Mouse (Mus musculus) CH12F3 (cell line): ENCODE results near the gene Rdh5.

Experiments
- in situ Hi-C: fragments of 300-500 bp; cut with MboI; formaldehyde crosslinking; loops from 2 replicates; pipeline ENCODE4 v1.14.3; 2020; ENCODE audit warnings: low sequenced_read_pairs

The Rdh5 gene

DNA sequence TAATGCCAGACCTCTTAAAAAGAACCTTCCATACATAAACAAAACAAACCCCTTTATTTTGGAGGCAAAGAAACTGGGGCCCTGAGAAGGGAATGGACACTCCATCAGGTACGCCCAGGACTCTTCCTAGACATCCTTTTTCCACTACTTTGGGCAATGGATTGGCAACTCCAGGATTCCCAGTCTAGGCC is at the start of gene Rdh5:
Gene Rdh5, minus strand, starts transcription at position 67 of the 191 bp plus-strand sequence.
- in situ Hi-C loops: no loop called here

DNA sequence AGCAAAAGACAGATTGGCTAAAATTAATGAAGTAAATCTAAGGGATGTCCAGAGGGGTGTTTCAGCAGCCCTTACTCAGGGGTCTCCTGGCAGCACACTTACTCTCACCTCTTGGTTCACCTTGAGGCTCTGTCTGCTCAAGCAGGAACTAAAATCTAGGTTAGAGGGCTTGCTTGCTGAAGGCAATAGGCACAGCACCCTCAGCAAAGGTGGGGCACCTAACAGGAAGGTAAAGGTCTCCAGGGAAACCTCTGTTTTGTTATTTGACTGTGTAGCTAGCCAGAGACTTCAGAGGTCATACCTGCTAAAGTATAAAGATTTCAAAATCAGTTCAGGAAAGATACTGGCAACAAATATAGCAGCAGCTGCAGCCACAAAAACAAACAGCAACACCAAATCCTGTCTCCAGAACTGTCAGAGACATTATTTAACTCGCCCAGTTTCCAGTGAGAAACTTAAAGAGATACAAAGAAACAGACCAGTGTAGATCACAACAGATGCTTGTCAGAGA is 48.1 kb upstream of the Rdh5 start:
- in situ Hi-C loops: no loop called here

DNA sequence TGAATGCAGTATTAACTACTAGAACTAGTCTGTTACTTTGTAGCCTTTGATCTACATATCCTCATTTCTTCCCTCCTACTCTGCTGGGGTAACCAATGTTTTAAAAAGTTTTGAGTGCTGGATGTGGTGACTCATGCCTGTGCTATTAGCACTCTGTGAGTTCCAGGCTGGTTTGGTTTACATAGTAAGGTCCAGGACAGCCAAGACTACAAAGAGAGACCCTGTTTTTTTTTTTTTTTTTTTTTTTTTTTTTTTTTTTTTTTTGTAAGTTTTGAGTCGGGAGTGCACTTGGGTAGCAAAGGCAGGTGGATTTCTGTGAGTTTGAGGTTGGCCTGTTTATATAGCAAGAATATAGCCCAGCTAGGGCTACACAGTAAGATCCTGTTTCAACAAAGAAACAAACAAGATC is 45.7 kb upstream of the Rdh5 start:
- in situ Hi-C loops: no loop called here

DNA sequence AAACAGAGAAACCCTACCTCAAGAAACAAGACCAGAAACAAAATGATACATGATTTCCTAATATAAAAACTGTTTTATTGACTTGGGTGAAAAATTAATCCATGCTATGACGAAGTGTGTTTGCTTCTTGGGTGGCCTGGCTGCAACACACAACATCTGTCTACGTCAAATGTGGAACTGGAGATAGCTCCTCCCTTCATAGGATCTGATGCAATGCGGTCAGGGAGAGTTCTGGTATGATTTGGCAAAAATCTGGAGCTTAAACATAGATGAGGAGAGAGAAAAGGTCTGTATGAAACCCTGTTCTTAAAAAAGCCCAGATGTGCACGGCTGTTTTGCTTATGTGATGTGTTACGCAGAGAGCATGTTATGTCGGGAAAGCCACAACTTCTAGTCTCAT is 43.2 kb upstream of the Rdh5 start:
- in situ Hi-C loops: no loop called here

DNA sequence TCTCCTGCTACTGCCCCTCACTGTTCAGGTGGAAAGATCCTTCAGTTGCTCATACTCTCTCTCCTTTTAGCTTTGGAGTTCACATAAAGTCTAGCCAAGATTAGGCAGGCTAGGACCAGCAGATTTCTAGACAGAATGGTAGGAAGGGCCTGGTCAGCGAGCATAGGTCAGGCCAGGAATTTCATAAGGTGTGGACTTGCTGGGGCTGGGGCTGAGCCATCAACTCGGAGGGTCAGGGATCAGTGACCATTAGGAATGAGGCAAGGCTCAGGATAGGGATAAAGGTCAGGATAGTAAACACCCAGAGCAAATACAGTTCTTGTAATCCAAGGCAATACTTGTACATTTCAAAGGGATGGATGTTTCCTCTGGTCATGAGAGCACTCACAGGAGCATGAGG is 42.3 kb upstream of the Rdh5 start:
- in situ Hi-C loops: no loop called here

DNA sequence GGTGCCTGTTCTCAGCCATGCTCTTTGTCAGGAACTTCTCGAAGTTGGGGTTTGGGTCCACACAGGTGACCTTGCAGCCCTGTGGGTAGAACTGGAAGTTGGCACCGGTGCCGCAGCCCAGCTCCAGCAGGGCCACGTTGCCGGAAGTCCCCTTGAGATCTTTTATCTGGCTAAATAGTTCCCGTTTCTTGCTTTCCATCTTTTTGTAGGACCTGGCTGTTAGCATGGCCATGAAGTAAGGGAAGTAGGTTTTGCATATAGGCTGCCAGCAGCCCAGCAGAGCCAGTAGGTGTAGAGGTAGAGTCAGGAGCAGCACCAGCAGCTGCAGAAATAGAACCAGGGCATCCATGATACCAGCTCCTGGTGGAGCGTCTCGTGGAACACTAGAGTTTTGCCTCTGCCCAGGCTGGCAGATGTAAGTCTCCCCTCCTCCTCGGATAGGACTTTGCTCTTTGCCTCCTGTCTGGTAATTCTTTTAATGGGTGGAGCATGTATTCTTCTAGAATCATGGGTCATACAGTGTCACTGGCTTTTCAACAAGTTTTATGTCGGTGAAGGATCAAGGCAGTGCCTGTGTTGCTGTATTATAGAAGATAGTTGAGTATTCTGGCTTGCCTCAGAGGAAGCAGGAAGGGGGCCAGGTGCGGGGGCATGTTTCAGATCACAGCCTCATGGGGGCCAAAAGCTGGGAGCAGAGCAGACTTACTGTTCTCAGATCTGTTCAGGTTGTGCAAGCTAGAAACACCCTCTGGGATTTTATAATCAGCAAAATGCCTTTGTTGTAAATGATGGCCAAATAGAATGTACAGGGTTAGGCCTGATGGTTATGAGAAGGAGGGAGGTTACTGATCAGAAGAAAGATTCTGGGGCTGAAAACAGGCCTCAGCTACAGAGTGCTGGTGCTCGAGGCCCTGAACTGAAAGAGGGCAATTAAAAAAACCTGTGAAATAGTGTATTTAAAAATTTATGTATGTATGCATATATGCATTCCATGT is 38.2 kb upstream of the Rdh5 start, which contains the start of gene Mettl7b:
Gene Mettl7b, minus strand, starts transcription at position 399 of the 995 bp plus-strand sequence.
- in situ Hi-C loops: no loop called here

DNA sequence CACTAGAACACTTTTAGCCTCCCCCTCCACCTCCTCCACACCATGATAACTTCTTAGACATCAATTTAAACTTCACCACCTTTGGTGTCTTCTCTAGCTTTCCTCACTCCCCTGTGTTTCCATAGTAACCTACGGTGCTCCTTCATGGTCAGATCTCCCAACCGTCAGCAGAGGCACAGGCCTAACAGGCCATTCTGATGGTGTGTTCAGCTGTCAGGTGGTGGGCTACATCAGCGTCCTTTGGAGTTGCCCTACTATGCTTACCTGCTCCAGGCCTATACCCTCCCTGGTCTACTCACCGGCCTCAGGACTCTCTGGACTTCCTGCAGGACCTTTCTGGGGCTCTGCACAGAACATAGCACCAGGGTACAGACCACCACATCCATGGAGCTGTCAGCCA is 37.5 kb upstream of the Rdh5 start:
- in situ Hi-C loops: no loop called here

DNA sequence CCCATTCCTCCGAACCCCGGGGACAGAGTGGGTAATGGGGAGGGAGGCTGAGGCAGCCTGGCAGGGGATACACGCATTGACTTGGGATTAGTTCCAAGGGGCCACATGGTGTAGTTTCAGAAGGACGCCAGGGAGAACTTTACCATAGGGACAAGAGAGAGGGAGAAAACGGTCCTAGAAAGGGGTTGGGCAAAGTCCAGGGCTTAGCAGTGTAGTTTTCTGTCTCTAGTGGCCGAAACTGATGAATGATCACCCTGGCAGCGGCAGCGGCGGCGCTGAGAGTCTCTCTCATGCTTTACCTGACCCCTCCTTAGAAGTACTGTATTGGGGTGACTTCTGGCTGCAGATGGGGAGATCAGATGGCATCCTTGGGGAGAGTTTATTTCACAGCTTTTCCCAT is 35.7 kb upstream of the Rdh5 start:
- in situ Hi-C loops: no loop called here

DNA sequence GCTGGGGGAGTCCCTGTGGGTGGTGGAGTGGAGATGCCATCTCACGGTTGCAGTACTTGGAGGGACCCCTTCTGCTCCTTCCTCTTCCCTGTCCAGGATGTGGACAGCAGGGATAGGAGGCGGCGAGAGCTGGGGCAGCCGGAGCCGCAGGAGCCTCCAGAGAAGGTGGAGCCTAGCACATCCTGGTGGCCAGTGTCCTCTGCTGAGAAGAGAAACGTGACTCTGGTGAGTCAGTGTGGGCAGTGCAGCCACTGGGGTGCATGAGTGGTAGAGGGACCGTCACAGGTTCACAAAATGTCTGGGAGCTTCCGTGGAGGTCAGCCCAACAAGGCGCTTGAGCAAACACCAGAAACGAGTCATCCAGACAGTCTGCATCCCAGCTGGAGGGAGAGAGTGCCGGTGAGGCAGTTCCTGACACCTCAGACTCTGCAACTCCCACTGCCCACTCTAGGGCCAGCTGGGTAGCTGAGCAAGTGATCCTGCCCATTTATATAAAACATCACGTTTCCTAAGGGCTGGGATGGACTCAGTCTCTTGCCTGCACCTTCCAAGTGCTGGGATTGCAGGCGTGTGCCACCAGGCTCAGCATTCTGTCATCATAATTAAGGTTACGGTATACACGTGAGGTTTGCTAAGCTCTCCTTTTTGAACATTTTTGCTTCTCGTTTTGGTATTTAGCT is 27.7 kb upstream of the Rdh5 start:
- in situ Hi-C loops: no loop called here

DNA sequence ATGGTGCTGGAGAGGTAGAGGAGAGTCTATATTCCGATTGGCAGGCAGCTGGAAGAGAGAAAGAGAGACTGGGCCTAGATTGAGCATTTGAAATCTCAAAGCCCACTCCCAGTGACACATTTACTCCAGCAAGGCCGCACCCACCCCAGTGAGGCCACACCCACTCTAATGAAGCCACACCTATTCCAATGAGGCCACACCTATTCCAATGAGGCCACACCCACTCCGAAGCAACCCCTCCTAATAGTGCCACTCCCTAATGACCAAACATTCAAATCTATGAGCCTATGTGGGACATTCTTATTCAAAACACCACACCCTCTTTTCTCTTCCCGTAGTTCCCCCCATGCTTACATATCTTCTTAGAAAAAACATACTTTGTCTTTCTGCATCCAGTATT is 24.8 kb upstream of the Rdh5 start:
- in situ Hi-C loops: no loop called here

DNA sequence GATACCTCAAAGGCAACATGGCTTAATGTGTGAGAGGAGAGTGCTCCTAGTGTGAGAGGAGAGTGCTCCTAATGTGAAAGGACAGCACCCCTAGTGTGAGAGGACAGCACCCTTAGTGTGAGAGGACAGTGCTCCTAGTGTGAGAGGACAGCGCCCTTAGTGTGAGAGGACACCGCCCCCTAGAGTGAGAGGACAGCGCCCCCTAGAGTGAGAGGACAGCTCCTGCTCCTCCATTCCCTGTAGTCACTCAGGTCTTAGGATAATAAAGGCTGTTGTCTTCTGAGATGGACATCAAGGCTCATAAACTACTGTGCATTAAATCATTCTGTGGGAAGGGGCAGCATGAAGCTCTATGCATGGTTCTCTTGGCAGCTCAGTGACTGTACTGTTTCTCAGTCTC is 23.0 kb upstream of the Rdh5 start:
- in situ Hi-C loops: no loop called here

DNA sequence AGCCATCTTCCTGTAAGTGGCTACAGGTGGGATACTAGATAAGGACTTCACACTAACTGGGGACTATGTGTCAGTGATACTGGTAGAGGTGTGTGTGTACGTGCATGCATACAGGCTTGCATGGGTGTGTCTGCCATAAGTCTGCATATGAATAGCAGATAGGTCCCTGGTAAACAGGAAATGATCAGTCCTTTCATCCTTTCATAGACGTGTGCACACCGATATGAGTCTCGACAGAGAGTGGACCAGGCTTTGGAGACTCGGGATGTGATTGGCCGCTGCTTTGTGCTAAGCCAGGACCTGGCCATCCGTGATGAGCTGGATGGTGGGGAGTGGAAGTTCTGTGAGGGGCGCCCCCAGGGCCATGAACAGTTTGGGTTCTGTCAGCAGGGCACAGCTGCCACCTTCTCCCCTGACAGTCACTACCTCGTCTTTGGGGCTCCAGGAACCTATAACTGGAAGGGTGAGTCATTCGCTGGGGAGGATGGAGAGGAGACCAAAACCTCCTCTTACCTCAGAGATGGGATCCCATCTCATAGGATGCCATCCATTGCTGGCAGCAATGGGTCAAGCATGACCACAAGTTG is 17.9 kb upstream of the Rdh5 start:
- in situ Hi-C loops: no loop called here

DNA sequence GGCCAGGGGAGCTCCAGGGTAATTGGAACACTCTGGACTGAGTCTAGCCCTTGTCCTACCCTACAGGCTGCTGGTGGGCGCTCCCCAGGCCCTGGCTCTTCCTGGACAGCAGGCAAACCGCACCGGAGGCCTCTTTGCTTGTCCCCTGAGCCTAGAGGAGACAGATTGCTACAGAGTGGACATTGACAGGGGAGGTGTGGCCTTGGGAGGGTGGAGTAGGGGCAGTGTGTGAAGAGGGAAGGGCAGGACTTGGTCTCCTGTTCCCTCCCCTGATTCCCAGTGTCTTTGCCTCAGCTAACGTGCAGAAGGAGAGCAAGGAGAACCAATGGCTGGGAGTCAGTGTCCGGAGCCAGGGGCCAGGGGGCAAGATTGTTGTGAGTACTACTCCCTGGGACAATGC is 16.3 kb upstream of the Rdh5 start:
- in situ Hi-C loops: no loop called here

DNA sequence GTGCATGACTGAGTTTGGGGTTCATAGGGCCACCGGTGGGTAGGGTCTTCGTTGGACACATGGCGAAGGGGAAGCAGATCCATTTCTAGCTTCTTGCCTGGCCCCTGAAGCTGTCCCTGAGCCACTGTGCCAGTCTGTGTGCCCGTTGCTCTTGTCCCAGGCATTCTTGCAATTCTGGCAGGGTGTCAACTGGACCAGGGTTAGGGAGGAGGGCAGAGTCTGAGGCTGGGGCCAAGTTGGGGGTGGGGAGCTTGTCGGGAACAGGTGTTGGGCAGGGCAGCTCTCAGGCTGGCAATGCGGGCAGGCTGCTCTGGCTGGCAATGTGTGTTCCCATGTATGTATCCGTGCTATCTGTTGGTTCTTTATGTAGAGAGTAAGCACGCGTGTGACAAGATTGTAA is 15.8 kb upstream of the Rdh5 start:
- in situ Hi-C loops: no loop called here

DNA sequence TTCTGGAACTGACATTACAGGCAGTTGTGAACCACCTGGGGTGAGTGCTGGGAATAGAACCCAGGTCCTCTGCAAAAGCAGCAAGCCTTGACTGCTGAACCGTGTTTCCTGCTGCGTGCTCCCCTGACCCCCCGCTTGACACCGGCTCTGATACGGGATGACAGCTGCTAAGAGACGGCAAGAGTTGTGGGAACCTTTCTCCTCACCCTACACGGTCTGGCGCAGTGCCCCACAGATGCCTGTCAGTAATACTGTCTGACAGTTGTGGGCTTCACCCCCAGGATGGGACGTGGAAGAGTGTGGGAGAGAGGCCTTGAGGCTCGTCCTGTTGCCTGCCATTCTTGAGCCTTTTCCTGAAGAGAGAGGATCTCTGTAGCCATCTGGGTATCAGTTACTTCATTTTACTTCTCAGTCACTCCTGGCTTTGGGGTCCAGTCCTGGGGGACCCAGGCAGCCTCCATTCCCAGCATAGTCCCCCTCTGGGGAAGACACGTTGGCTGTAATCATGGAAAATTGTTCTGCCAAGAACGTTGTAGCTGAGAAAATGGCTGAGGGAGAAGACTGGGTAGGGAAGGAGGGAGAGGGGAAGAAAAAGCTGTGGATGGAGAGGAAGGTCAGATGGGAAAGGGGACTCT is 15.2 kb upstream of the Rdh5 start:
- in situ Hi-C loops: no loop called here

DNA sequence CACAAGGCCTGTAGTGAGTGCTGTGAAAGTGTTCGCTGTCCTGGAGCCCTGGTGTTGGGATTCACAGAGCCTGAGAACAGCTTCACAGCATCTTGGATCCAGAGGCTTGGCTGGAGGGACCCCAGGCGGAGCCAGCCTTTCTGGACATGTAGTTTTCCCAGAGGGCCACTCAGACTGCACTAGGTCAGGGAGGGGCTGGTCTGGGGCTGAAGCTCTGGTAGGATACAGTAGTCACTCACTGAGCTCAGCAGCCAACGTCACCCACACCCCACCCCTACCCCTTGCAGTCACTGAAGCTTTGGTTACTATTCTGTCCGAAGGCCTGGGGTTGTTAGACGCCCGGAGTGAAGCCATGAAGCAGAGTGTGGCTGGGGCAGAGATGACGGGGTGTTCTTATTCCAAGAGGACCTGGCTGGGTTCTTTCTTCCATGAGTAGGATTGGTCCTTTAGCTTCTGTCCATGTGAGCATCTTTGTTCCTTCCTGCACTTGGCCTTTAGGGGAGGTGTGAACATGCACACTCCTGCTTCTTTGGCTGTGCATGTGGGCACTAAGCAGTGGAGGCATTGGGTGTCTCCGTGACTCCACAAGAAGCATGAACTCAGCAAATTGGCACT is 13.2 kb upstream of the Rdh5 start:
- in situ Hi-C loops: no loop called here

DNA sequence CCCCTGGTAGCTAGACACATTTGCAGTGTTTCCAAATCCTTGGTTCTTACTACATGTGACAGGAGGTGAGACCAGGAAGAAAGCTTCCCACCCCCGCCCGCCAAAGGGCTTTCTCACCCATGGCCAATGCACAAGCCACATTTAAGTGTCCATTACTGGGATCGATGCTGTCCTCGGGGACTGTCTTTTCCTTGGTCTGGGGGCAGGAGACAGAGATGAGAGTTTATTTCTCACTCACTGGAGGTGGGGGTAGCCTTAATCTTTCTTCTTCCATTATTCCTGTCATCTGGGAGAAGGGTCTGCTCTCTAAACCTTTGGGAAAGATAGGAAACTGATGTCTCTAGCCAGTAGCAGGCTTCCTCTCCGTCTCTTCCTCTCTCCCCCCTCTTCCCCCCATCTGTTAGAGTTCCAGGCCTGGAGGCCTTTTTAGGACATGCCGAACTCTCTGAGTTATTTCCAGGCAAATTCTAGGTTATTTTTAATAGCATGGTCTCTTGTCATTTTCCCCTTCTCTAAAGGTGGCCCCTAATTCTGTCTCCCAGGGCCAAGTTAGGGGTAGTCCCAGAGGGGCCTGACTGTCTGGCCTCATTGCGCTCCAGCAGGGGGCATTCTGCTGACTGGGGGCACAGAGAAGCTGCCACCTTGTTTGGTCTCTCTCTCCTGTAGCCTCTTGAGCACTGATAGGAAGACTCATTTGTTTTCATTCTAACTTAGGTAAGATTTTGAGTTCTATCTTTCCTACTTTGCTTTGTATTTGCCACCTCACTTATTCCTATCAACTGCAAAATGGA is 12.5 kb upstream of the Rdh5 start:
- in situ Hi-C loops: no loop called here

DNA sequence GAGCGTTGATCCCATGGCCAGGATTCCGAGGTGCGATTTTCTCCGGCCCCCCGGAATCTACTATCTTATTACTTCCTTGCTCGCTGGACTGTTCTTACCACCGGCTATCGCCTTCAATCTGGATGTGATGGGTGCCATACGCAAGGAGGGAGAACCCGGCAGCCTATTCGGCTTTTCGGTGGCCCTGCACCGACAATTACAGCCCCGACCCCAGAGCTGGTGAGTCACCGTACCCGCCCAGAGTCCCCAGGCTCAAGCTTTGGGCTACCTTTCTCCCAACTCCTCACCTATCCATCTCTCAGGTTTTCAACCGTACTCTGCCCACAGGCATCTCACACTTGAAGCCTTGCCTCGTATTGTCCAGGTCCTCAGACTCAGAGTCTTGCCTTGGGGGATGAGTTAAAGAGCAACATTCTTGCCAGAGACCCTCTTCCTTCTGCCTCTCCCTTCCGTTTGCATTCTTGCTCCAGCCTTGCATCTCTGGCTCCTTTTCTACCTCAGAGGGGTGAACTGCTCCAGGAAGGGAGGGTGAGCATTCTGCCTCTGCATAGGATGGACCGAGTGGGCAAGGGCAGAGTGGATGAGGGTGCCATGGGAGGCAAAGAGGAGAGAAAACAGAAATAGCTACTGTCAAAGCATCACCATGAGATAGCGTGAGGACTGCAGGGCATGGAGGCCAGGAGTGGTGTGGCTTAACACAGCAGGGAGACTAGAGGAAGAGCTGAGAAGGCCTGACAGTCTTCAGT is 11.5 kb upstream of the Rdh5 start:
- in situ Hi-C loops: no loop called here

DNA sequence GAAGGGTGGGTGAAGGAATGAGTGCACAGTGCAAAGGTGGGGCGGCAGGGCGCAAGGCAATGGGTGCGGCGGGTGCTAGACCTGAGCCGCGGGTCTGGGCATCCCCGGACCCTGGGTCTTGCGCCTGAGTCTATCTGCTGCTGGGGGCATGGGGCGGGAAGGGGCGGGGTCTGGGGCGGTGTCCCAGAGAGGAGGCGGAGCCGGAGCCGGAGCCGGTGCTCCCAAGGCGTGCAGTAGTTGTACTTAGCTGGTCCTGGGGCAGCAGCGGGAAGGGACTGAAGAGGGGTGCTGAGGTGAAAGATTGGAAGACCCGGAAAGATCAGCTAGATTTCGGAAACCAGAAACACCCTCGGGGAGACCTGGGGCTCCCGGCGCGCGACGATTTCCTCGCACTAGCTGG is 10.9 kb upstream of the Rdh5 start, which contains the start of gene Itga7:
Gene Itga7, plus strand, starts transcription at position 245 of the 400 bp plus-strand sequence.
- in situ Hi-C loops: no loop called here
